Mouse (Mus musculus): ENCODE results near the gene Clybl.

- TF ChIP-seq CTCF (IDR thresholded peaks at IDR 0.05; ENCODE audit: low read depth) = no peak
- TF ChIP-seq EP300 (optimal IDR thresholded peaks at IDR 0.05) = no peak
These were observed 177.1 kb downstream of the Clybl start for GRCm38 (mm10) chr14:122358592-122358991.

All from stomach, postnatal 0 days (tissue).